Mouse (Mus musculus) cerebellum, postnatal 14 days (tissue): Measurements from ENCODE around the gene Olfr1371.

Experiments used
- DNase-seq, 2 experiments: peaks; one replicate each; pipeline ENCODE4 v3.0.0; 2021; ENCODE audit warnings: mixed read lengths in 2 of 2

The Olfr1371 gene

DNA sequence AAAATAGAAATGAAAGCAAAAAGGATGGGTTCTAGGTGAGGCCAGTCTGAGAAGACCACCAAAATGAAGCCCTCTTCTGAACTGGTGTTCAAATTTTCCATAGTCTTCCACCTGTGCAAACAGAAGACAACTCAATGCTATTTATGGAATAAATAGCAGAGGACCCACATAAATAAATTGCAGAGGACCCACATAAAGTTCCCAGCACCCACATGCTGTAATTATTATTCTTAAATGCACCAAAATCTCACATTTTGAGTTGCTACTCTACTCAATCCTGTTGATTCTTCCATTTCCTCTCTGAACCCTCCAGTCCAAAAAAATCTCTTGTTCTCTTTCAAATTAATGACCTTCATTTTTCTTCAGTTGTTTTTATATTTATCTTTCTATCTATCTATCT, at the start of gene Olfr1371:
Gene Olfr1371 (minus strand): TSS at position 101 of the 400 bp plus-strand sequence.
- DNase-seq, result no peak

DNA sequence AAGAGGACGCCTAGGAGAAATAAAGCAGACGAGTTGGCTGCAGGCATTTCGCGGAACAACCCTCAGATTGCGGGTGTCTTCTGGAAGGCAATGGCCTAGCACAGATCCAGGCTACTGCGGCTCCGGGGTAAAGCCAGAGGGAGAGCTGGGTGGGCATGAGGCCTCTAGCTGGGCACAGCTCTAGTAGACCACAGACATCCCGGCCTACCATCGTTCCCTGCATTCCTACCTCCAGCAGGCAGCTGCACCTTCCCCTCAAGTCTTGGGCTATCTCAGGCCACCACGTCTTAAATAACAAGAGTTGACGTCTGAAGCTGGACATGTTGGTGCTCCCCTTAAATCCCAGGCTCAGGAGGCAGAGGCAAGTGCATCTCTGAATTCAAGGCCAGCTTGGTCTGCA, 48.6 kb upstream of the Olfr1371 start:
- DNase-seq, result no peak

DNA sequence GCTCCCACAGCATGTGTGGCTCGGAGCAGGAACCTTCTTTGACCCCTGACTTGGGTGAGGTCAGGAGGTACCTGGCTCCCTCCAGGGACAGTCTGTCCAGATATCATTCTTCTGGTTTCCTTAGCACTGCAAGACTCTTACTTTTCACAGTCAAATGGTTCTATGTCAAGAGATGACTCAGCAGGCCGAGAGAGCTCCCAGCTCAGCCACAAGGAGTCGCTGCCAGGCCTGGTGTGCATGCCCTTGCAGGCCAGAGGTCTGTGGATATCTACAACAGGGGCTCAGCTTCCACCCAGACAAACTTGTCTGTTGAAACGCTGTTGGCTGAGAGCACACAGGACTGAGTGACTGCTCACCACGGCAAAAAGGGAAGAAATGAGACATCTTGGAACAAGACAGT, 48.1 kb upstream of the Olfr1371 start:
- peak; percentile 45 to 69 for DNase-seq

DNA sequence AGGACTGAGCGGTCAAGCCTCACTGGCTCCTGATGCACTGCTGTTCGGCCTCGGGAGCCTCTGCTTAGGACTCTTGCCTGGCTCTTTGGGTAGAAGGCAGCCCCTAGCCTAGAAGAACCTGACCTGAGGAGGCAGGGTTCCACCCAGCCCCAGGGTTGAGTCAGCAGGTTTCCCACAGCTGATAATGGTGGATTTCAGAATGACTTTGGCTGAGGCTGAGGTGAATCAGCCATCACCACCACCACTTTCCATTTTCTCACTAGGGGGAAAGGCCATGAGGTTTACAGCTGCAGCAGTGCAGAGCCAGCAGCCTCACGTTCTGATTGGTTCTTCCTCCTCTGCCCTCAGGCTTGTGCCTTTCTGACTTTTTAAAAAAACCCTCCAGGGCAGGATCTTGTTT, 47.1 kb upstream of the Olfr1371 start:
- DNase-seq, result peak in 1 of 2 experiments; percentile 1

DNA sequence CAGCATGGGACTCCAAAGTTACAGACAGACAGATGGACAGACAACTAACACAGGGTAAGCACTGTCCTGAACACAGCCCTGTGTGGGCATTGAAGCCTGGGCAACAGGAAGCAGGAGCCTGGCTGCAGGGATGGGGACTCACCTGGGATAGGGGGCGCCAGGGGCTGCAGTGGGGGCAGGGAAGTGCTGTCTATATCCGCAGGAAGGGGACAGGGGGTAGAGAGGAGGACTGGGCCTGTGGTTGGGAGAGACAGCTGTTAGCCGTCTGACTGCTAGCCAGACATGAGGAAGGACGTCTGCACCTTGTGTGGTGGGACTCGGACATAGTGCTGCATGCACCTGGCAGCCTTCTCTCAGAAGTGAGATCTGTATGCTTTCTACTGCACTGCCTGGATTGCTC, 44.9 kb upstream of the Olfr1371 start:
- peak in 1 of 2 experiments; percentile 4 for DNase-seq

DNA sequence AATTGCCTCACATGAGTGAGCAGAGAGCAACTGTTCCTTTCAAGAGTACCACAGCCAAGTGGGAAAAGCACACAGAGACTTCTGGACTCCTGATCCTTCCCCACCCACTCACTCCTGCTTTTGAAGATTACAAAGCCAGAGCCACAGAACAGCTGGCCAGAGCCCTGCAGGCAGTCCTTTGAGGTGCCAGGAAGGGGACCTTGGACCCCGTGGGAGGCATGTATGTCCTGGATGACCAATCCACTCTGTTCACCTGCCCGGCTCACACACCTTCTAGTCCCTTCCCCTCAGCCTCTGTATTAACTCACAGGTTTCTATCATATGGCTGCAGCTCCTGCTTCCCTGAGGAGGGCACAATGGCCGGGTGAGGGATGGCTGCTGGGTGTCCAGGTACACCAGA, 43.6 kb upstream of the Olfr1371 start:
- no peak for DNase-seq

DNA sequence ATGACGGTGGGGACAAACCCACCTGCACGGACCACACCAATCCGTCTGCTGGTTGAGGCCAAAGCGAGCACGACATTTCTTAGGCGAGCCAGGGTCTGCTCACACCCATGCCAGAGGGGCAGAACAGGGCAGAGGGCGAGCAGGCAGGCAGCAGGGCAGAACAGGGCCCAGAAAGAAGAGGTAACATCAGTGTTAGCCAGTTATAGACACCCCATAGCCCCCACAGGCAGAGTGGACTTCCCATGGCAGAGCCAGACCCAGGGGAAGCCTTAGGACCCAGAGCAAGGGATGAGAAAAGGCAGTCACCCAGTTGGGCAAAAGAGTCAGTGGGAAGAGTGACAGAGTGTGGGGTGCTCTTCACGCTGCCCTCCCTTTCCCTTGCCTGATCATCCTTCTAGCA, 41.3 kb upstream of the Olfr1371 start:
- no peak for DNase-seq

DNA sequence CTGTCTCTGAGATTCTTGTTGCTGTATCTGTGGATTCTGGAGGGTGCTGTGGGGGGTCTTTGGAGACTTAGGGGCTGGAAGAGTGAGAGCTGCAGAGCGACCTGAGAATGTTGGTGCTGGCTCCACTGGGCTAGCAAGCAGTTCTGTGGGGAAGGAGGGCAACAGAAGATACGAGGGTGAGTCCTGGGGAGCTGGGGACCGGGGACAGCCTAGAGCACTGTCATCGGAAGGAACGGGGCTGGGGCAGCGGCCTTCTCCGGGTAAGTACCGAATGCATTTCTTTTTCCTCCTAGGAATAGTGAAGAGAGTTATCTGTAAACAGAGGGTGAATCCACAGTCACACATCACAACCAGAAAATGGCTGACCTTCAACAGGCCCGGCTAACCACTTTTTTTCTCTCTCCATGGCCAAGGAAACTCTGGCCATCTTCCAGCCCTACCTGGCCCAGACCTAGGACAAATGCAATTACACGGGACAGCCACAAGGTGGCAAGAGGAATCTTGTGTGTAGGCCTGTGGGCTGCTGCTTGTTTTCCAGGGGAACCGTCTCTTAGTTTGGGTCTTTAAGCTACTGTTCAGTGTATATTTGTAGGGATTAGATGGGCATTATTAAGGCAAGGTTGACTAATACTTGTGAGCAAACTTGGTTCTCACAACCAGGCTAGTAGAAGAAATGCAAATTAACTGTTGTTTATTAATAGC, 40.0 kb upstream of the Olfr1371 start:
- peak; percentile 91 to 92 for DNase-seq

DNA sequence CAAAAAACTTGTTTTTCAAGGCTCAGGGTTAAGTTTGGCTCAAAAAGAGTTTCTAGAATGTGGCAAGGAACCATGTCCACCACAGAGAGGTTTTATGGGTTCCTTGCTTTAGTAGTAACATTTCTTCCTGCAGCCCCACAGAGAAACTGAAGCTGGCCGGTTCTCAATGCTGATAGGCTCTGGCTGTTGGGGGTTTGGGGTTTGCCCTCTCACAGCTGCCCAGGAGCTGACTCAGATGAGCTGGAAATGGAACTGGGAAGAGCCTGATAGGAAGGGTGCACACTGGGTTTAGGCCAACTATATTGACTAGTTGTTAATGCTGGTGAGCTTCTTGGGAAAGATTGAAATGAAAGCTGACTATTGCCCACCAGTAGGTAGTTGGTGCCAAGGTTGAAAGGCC, 38.9 kb upstream of the Olfr1371 start:
- DNase-seq, result no peak

DNA sequence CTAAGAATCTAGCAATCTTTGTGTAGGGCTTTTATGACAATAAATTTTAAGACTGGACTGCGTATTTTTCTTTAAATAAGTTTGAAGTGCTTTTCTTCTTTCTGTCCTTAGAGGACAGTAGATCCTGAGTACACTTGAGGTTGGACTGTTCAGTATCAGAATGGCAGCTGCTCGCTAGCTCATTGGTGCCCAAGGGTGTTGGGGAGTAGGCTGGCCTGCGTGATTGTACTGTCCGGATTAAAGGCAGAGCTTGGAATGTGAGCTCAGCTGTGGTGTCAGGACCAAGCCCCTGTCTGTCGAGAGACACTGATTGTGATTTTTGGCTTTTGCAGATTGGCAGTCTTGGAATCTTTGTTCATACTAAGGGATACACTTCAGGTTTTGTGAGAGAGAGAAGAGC, 38.0 kb upstream of the Olfr1371 start:
- no peak for DNase-seq

DNA sequence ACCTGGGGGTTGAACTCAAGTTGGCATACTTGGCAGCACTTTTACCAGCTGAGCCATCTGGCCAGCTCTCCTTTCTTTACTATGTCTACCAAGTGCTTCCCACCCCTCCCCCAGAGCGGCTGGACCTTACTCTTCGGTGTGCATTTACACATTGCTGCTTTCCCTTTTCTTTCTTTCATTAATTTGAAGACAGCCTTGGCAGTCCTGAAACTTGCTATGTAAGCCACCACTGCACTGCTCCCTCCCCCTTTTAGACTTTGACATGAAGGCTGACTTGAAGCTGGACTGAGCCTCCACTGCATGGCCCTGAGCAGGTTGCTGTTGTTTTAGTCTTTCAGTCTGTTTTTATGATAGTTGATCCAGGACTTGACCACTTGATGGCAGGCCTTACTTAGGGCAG, 35.7 kb upstream of the Olfr1371 start:
- no peak for DNase-seq

DNA sequence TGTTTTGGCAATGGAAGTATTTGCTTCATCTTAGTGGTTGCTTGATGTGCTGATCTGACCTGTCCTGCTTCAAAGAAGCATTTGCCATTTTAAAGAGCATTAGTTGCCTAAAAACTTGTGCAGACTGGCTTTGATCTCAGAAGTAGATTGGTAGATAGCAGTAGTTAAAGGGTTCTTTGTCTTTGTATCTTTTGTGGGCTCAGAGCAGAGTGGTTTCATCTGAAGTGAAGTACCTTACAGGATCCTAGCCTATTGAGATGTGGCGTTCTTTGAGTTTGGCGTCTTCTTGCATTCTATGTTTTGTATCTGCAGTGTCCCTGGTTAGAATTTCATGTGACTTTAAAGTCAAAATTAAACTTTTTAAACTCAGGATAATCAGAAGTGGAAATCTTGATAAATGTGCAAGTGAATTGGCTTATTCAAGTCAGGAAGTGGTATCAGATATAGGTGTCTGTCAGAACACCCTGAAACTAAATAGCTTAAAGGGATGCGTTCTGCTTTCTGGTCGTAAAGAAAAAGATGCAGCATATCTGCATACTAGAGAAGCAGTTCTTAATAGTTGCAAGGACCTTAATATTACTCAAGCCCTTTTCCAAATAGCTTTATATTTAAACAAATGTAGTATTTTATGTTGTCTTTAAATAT, 27.2 kb upstream of the Olfr1371 start:
- no peak for DNase-seq

DNA sequence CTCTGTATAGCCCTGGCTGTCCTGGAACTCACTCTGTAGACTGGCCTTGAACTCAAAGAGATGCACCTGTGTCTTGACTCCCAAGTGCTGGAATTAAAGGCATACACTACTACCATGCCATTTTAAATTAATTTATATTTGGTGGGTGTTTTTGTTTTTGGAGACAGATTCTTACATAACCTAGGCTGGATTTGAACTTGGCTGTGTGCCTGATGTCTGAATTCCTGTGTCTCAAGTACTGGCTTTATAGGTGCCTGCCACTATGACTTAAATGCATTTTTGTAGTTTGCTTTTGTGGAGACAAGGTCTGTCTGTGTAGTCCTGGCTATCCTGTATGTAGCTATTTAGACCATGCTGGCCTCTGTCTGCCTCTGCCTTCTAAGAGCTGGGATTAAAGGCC, 20.7 kb upstream of the Olfr1371 start:
- no peak for DNase-seq

DNA sequence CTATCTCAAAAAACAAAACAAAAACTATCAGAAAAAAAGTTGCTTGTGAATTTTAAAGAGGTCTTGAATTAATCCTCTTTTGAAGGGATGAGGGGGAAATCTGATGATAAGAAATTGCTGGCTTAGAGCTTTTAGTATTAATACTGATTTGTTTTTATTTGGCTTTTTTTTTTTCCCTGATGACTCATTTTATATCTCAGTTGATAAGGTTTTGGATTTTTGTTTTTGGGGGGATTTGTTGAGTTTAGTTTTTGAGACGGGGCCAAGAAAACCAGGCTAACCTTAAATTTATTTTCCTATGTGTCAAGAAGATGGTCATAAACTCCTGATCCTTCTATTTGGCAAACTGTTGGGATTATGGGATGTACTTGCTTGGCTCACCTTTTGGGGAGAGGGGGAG, 20.1 kb upstream of the Olfr1371 start:
- no peak for DNase-seq

DNA sequence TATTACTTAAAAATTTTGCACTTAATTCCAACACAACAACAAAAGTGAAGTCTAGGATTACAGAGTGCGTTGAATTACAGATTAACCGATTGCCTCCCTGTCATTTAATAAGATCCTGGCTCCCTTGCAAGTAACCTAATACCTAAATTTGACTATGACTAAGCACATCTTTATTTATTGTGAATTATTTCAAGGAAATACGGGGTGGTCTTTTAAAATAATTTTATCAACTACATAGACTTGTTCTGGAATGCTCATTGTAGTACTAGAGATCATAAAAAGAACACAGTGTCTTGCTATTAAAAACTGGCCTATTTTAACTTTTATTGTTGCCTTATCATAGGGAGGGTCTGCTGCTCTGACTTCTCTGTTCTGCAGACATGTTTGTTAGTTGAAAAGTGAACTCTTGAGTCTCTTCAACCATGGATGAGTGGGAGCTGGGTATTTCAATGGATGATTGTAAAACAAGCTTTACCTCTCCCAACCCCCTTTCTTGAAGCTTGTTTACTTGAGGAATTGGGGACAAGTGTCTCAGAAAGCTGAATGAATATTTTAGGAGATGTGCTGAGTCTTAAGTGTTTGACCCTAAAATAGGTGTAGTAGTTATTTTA, 19.4 kb upstream of the Olfr1371 start:
- DNase-seq, result no peak

DNA sequence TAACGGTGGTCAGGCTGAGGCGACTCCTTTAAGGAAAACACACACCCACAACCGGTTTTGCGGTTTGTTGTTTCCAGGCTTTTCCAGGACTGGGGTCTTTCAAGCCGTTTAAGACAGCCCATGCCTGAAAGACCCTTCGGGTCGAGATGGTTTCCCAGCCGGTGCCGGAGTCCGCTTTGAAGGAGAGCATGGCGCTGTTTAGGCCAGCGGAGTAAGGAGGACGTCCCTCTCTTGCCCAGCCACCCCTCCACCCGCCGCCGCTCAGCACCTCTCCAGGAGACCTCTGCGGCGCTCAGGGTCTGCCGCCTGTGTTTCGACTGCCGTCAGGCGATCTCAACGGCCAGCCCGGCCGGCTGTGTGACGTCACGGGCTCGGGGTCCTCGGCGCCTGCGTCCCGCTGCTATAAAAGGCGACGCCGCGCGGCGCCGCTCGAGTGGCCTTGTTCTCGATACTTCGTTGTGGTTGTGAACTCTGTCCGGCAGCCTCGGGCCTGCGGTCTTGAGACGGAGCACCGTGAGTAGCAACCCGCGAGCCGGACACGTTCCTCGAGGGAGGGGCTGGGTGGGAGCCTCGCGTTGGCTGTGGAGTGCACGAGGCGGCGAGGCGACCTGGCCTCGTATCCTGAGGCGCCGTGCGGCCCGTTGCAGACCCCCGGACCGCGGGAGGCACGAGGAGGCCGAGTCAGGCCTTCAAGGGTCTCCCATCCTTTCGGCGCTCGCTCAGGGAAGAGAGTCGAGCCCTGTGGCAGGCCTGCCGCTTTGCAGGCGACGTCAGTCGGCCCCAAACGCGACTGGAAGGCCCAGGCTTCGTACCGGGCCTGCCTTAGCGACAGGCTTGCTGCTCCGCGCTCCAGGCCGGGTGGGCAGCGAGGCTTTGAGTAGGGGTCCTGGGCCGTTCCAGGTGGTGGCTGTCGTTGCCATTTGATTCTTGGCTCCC, 18.1 kb upstream of the Olfr1371 start, which contains the start of gene Skp1a:
Gene Skp1a (plus strand): TSS at position 390 of the 936 bp plus-strand sequence.
- DNase-seq, result peak; percentile 97 to 98

DNA sequence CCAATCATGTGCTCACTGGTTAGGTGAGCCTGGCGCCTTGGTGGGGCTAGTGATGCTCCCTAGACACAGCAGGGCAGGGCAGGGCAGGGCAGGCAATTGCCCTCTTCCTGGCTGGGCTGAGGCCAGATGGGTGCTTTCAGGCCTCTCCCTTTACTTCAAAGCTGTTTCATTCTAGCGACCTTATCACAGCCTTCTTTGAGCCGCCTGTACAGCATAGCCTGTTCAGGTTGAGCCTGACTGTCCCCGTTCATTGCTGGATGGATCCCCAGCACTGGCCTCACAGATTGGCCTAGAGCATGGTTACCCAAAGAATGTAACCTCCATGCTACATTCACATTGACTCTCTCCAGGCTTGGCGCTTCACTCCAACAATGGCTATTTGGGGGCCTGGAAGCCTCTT, 16.9 kb upstream of the Olfr1371 start:
- DNase-seq, result no peak

DNA sequence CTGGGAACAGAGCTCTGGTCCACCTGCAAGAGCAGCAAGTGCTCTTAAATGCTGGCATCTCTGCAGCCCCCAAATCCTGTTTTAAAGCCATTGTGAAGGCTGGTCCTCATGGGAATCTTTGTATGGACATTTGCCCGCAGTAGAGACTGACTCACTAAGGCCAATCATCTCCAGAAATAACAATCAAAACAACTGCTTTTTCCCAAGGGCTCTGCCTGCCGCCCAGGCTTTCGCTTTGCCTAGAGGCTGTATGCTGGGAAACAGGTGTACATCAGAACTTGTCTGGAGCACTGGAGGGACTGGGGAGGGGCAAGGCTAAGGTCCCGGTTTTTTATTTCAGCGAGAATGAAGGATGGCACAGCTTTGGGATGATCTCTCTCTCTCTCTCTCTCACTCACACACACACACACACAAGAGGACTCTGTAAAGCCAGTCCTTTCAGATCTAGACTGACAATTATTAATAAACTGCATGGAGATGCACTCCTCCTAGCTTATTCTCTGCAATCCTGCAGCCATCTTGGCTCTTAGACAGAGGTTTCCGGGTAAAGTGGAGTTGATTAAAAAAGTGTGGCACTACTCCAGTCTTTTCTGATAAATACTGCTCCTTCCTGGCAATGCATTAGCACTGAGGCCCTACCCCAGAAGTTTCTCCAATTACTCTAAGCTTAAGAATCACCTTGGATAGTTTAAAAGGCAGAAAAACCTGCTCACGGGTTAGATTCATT, 15.1 kb upstream of the Olfr1371 start:
- DNase-seq, result no peak

DNA sequence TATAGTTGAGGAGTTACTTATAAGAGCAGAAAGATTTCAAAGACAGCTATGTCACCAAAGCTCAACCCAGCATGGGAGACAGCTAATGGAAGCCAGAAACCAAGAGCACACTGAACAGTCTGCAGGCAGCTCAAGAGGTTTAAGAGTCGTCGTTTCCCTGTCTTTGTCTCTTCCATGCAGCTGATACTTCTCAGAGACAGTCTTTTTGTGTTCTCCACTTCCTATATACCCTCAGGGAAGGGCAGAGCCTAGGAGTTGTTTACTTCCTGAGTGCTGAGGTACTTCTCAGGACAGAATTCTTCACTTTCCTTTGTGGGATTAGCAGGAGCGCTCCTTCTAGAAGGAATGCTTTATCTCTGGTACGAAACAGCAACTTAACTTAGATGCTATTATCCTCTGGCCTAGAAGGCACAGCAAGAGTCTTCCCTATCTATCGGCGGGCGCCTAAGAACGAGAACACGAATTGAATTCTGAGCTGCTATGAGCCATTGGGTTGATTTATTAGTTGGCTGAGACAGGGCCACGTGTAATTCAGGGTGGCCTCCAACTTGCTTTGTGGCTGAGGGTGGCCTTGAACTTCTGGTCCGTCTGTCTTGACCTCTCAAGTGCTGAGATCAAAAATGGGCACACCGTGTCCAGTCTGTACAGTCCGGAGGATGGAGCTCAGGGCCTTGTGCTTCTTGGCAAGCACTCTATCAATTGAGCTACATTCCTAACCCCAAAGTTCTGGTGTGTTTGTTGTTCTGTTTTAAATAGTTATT, 13.9 kb upstream of the Olfr1371 start:
- DNase-seq, result no peak

DNA sequence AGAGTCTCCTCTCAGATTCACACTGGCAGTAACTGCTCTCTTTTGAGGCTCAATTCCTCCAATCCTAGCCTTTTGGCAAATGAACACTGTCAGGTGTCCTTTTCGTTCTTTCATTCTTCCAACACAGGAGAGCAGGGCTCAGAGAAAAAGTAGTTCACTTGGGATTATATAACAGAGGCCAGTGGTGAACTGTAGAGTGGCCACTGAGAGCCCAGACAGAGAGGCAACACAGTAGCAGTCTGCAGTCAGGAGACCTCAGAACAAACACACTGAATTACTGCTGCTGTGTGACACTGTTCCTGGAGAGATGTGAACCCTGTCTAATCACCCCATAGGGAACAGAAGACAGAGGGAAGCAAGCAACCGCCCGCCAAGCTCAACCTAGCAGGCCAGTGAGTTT, 13.3 kb upstream of the Olfr1371 start:
- no peak for DNase-seq

DNA sequence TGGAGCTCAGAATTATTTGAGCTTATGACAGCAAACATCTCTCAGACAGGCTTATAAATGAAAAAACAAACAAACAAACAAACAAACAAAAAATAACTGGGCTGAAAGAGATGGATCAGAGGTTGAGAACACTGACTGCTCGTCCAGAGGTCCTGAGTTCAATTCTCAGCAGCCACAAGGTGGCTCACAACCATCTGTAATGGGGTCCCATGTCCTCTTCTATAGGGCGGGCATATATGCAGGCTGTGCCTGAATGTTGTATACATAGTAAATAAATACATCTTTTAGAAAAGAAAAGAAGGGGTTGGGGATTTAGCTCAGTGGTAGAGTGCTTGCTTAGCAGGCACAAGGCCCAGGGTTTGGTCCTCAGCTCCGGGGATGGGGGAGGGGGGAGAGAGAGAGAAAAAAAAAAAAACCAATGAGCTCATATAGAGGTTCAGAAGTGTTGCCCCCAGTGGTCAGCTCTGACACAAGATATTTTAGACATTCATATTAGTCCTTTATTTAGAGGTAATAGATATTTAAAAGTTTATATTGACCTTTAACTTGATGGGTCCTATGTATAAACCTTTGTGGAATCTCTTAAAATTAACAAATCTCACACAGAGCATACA, 12.3 kb upstream of the Olfr1371 start:
- DNase-seq, result no peak
